Mouse (Mus musculus): ENCODE data around the gene Prps1l1. TPM values are rescaled to one million over a fixed set of nuclear protein-coding genes. Genes with fewer than 3 reads are reported as not detected.

The Prps1l1 gene
- total RNA-seq, 1 experiment: not detected

DNA sequence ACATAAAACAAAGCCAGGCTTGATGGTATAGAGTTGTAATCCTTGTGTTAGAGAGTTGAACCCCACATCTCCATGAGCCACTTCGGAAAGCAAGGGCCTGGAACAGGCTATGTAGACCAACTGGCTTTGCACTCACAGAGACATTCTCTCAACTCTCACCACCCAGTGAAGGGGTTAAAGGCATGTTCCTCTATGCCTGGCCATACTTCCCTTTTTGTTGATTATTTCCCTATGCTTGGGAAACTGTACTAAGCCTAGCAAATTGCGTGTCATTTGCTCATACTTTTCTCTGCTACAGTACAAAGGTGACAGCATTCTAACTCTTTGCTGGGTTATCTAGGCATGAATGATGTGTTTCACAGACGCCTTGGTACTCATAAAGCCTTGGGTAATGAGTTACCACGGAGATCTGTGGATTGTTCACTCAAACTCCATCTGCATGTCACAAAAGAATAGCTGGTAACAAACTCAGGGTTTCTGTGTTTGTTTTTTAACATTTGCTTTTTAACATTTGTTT, 41.4 kb downstream of the Prps1l1 start:
- Histone ChIP-seq H3K36me3 (ENCODE audit: control insufficient read depth, insufficient read depth, low read length, poor library complexity, severe bottlenecking) (no peaks in the 10 kb centered on the region), H3K9me3 (ENCODE audit: control insufficient read depth, insufficient read depth, low read depth, low read length) (no peaks in the 10 kb centered on the region), H3K9ac (ENCODE audit: insufficient read depth, low read depth, low read length, poor library complexity, severe bottlenecking) (no peak overlapping the region), H3K4me1 (ENCODE audit: control insufficient read depth in 2 of 2, insufficient read depth in 2 of 2, low read length in 2 of 2, poor library complexity in 1 of 2) (no peaks in the 10 kb centered on the region), H3K4me3 (ENCODE audit: insufficient read depth in 1 of 2, low read depth in 1 of 2, low read length in 2 of 2, poor library complexity in 1 of 2, severe bottlenecking in 1 of 2) (no peak overlapping the region), H3K27ac (ENCODE audit: insufficient read depth, low read depth, low read length, poor library complexity, severe bottlenecking) (no peak overlapping the region)
- TF ChIP-seq ZC3H11A (IDR thresholded peaks at IDR 0.05; ENCODE audit: borderline replicate concordance, low read depth, low read length) (no peak), ZNF384 (IDR thresholded peaks at IDR 0.05; ENCODE audit: low read depth, low read length) (no peak), CHD2 (IDR thresholded peaks at IDR 0.05; ENCODE audit: low read depth, low read length) (no peak), HCFC1 (IDR thresholded peaks at IDR 0.05; ENCODE audit: borderline replicate concordance, insufficient read depth, low read length) (no peak), MAFK (IDR thresholded peaks at IDR 0.05; ENCODE audit: insufficient read depth, low read depth, low read length) (no peak)
- in situ Hi-C loops (cut with MboI; ENCODE audit: low sequenced_read_pairs in 2 of 2, unreplicated experiment in 2 of 2): no loop called here
- DNase-seq (ENCODE audit: low read depth, low spot score): no peak

DNA sequence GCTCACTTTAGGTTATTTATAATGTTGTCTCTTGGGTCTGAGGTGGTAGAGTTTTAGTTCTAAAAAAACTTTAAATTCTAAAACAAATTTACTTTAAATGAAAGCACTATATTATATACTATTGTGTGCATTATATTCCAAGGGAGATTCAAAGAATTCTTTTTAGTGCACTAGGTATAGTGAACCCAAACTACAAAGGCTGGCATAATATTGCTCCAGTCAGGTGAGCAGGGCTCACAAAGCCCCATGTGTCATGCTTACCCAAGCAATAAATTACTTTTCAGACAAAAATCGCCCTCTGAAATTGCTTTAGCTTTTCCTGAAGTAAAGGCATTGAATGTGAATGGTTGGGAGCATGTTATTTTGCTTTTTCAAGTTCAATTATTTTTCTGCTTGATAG, 43.0 kb downstream of the Prps1l1 start:
- H3K4me1 ChIP-seq (ENCODE audit: control insufficient read depth in 2 of 2, insufficient read depth in 2 of 2, low read length in 2 of 2, poor library complexity in 1 of 2): no peaks in the 10 kb centered on the region
- no peaks in the 10 kb centered on the region for H3K36me3 ChIP-seq (ENCODE audit: control insufficient read depth, insufficient read depth, low read length, poor library complexity, severe bottlenecking)
- no peaks in the 10 kb centered on the region for H3K9me3 ChIP-seq (ENCODE audit: control insufficient read depth, insufficient read depth, low read depth, low read length)
- no peak for DNase-seq (ENCODE audit: low read depth, low spot score)
- H3K9ac ChIP-seq (ENCODE audit: insufficient read depth, low read depth, low read length, poor library complexity, severe bottlenecking): no peak overlapping the region
- in situ Hi-C loops (cut with MboI; ENCODE audit: low sequenced_read_pairs in 2 of 2, unreplicated experiment in 2 of 2): no loop called here
- H3K27ac ChIP-seq (ENCODE audit: insufficient read depth, low read depth, low read length, poor library complexity, severe bottlenecking): no peak overlapping the region
- TF ChIP-seq ZC3H11A (IDR thresholded peaks at IDR 0.05; ENCODE audit: borderline replicate concordance, low read depth, low read length) (no peak), CHD2 (IDR thresholded peaks at IDR 0.05; ENCODE audit: low read depth, low read length) (no peak)
- no peak overlapping the region for H3K4me3 ChIP-seq (ENCODE audit: insufficient read depth in 1 of 2, low read depth in 1 of 2, low read length in 2 of 2, poor library complexity in 1 of 2, severe bottlenecking in 1 of 2)

Other genes with a start within 250 kb of the Prps1l1 start
- 0.58 and 0.69 TPM in 2 replicates for gene Hdac9, start 67.7 kb upstream of the Prps1l1 start, total RNA-seq (2012; rRNA removed)
- gene Snx13, start 62.4 kb downstream of the Prps1l1 start, total RNA-seq (2012; rRNA removed): 12.9 and 13.6 TPM in 2 replicates